Mouse (Mus musculus) E14TG2a.4 (cell line): ENCODE results near the gene Akt1s1.

Experiments
- H3K27me3 ChIP-seq: 2 replicates; pipeline ENCODE4 v1.6.1; 2014; ENCODE audit warnings: low read length, control low read depth; ENCODE audit not compliant: insufficient read depth
- H3K36me3 ChIP-seq: 2 replicates; pipeline ENCODE4 v1.6.1; 2014; ENCODE audit warnings: low read length, control low read depth; ENCODE audit not compliant: insufficient read depth
- H3K4me1 ChIP-seq: replicated peaks from 2 replicates; pipeline ENCODE4 v1.6.1; 2014; ENCODE audit warnings: low read depth, low read length, control low read depth
- H3K4me3 ChIP-seq: replicated peaks from 2 replicates; pipeline ENCODE4 v1.5.1; 2014; ENCODE audit warnings: mild to moderate bottlenecking, low read length
- H3K9me3 ChIP-seq: 2 replicates; pipeline ENCODE4 v1.6.1; 2014; ENCODE audit warnings: low read length, control low read depth
- CTCF ChIP-seq: conservative IDR thresholded peaks from 2 replicates; pipeline ENCODE4 v1.5.1; 2014; ENCODE audit warnings: low read length
- NANOG ChIP-seq: IDR thresholded peaks from 2 replicates; pipeline ENCODE4 v1.6.1; 2014; ENCODE audit warnings: borderline replicate concordance, low read length, mixed read lengths
- POU5F1 ChIP-seq: IDR thresholded peaks from 2 replicates; pipeline ENCODE4 v1.6.1; 2014; ENCODE audit warnings: low read length, borderline replicate concordance

Gene Akt1s1

DNA sequence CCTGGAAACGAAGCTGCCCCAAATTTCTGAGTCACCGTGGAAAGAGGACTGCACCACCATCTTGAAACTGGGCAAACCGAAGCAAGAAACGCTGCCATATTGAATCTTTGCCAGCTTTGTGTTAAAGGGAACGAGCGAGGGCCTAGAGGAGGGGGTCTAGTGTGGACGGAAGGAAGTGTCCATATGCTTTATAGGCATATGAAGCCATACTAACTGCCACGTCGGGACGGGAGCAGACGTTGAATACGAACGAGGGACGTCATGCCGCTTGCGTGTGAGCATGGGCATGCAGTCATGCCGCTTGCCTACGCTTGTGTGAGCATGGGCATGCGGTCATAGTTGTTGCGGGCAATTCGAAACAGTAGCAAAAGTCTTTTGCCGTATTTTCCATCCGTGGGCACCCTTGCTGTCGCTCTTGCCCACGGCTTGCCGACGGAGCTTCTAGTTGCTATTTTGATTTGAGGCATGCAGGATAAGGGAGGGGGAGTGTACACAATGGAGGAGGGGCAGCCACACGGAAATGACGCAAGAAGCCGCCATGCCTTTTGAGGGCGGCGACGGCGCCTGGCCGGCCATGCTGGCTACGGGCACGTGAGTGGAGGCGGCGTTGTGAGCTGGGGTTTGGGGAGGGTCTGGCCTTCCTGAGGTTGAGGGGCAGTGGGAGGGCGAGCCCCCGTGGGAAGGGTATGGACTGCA lies 773 bp downstream of the Akt1s1 start:
- Histone ChIP-seq H3K4me3 (peak overlapping the region; percentile 94), H3K4me1 (peaks cover 65% of the 10 kb centered on the region), H3K27me3 (no peaks in the 10 kb centered on the region), H3K36me3 (peaks cover 61% of the 10 kb centered on the region), H3K9me3 (no peaks in the 10 kb centered on the region)
- TF ChIP-seq POU5F1 = no peak
- no peak for TF ChIP-seq CTCF
- no peak for TF ChIP-seq NANOG

- TF ChIP-seq CTCF = no peak
- TF ChIP-seq NANOG = no peak
- TF ChIP-seq POU5F1 = no peak
- Histone ChIP-seq H3K9me3 (no peaks in the 10 kb centered on the region), H3K4me3 (peak overlapping the region; percentile 94), H3K36me3 (peaks cover 56% of the 10 kb centered on the region), H3K27me3 (no peaks in the 10 kb centered on the region), H3K4me1 (peaks cover 64% of the 10 kb centered on the region)
These were observed 1.4 kb downstream of the Akt1s1 start for GRCm38 (mm10) chr7:44850146-44850545.

GRCm38 (mm10) chr7:44850789-44851624 lies 2.2 kb downstream of the Akt1s1 start:
- Histone ChIP-seq H3K4me1 (peaks cover 66% of the 10 kb centered on the region), H3K36me3 (peaks cover 49% of the 10 kb centered on the region), H3K4me3 (peak overlapping the region; percentile 94), H3K27me3 (no peaks in the 10 kb centered on the region), H3K9me3 (no peaks in the 10 kb centered on the region)
- TF ChIP-seq CTCF (no peak), POU5F1 (no peak), NANOG (no peak)

GRCm38 (mm10) chr7:44851625-44852234 lies 2.9 kb downstream of the Akt1s1 start:
- TF ChIP-seq CTCF (no peak), POU5F1 (no peak), NANOG (no peak)
- peak overlapping the region; percentile 94 for H3K4me3 ChIP-seq

GRCm38 (mm10) chr7:44852259-44853027 lies 3.7 kb downstream of the Akt1s1 start:
- H3K27me3 ChIP-seq = no peaks in the 10 kb centered on the region
- TF ChIP-seq NANOG = no peak

More at GRCm38 (mm10) chr7:44851625-44852234, 2.9 kb downstream of the Akt1s1 start:
- Histone ChIP-seq H3K9me3 (no peaks in the 10 kb centered on the region), H3K27me3 (no peaks in the 10 kb centered on the region), H3K4me1 (peaks cover 72% of the 10 kb centered on the region), H3K36me3 (peaks cover 42% of the 10 kb centered on the region)

DNA sequence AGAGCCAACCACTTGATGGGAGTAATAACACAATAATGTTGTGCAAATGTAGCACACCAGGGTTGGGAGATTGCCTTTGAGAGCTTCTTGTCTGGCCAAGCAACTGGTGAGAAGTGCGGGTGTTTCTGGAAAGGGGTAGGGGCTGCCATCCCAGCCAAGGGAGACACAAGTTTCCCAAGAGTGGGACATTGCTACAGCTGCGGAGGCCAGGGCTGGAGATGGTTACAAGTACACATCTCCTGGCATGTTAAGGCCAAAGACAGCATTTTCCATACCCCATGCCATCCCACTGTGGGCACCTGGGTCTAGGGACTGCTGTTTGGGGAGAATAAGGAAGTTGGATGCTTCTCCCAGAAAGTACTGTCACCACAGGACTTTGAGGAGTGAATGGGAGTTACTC lies 4.3 kb downstream of the Akt1s1 start:
- H3K9me3 ChIP-seq = no peaks in the 10 kb centered on the region
- no peak for TF ChIP-seq NANOG
- no peak for TF ChIP-seq CTCF
- TF ChIP-seq POU5F1 = no peak
- H3K4me3 ChIP-seq = peak overlapping the region; percentile 81
- no peaks in the 10 kb centered on the region for H3K27me3 ChIP-seq
- peaks cover 66% of the 10 kb centered on the region for H3K4me1 ChIP-seq
- peaks cover 31% of the 10 kb centered on the region for H3K36me3 ChIP-seq

More at GRCm38 (mm10) chr7:44852259-44853027, 3.7 kb downstream of the Akt1s1 start:
- Histone ChIP-seq H3K4me1 (peaks cover 69% of the 10 kb centered on the region), H3K4me3 (peak overlapping the region; percentile 81), H3K36me3 (peaks cover 37% of the 10 kb centered on the region), H3K9me3 (no peaks in the 10 kb centered on the region)

- Histone ChIP-seq H3K27me3 (no peaks in the 10 kb centered on the region), H3K36me3 (peaks cover 36% of the 10 kb centered on the region), H3K4me1 (peaks cover 71% of the 10 kb centered on the region), H3K9me3 (no peaks in the 10 kb centered on the region), H3K4me3 (peak overlapping the region; percentile 81)
- TF ChIP-seq POU5F1 (no peak), CTCF (no peak), NANOG (no peak)
These were observed 5.0 kb downstream of the Akt1s1 start for GRCm38 (mm10) chr7:44853596-44854355.
